8 mouse cellular contexts compared by ENCODE assay signal in the genomic region with DNA sequence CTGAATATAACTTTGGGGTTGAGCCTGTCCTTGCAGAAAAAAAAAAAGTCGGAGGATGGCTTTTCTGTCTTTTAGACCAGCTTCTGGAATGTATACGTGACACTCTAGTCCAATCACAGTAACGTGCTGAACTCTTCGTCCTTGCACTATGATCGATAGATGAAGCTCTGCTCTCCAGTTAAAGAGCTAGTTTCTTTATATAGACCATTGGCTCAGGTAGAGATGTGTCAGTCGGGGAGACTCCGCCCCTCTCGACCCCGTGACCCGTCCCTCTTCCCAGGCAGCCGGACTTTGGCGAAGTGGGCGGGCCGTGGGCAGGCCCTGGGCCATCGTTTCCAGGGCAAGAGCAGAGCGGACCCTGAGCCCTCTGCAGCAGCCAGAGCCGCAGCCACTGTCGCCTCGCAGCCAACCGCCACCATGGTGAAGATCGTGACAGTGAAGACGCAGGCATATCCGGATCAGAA. TPM values are rescaled to one million over a fixed set of nuclear protein-coding genes. Genes with fewer than 3 reads are reported as not detected.
A peak's percentile ranks its signal among the peaks of the same experiment; 100 is the strongest.
DNase-seq lines count a peak whose midpoint lies in the region; ATAC-seq and TF ChIP-seq lines count a peak whose summit lies in the region.

Gene Pgm1, plus strand, starts transcription at position 266 of the 464 bp plus-strand sequence.

- TF ChIP-seq CTCF in intestine, postnatal 0 days (IDR thresholded peaks at IDR 0.05; ENCODE audit: low read depth), result no peak

- no peaks in the 10 kb centered on the region; the same call in 1 of the 2 replicates for H3K4me1 ChIP-seq in intestine, postnatal 0 days (replicated peaks; ENCODE audit: control insufficient read depth, insufficient read depth, low read length)

- no peaks in the 10 kb centered on the region for H3K36me3 ChIP-seq in intestine, postnatal 0 days (ENCODE audit: control insufficient read depth, insufficient read depth)

- peak; percentile 90 for ATAC-seq in intestine, postnatal 0 days
- ATAC-seq in megakaryocyte-erythroid progenitor cell, adult 5-6 weeks (replicated peaks; ENCODE audit: low FRiP score, low TSS enrichment, poor library complexity, severe bottlenecking), result peak; percentile 83

- no peaks in the 10 kb centered on the region for H3K9me3 ChIP-seq in intestine, postnatal 0 days (ENCODE audit: control insufficient read depth)

- peak within 1 kb of the TSS; percentile 76 for H3K4me3 ChIP-seq in intestine, postnatal 0 days (ENCODE audit: low read depth, low read length)

- peak within 1 kb of the TSS; percentile 94 for H3K27ac ChIP-seq in intestine, postnatal 0 days (ENCODE audit: low read depth, low read length)

- H3K9ac ChIP-seq in intestine, postnatal 0 days (ENCODE audit: low read depth, low read length), result peak within 1 kb of the TSS; percentile 66

- intact Hi-C loops in left cerebral cortex, postnatal 25 days (cut with DNase I), result no loop called here

- H3K27me3 ChIP-seq in intestine, postnatal 0 days (replicated peaks; ENCODE audit: control insufficient read depth, insufficient read depth, low read length), result no peaks in the 10 kb centered on the region

- 1% methylated on average over 23 of the region's 23 CpGs for WGBS in intestine, postnatal 0 days

- H3K4me2 ChIP-seq in intestine, postnatal 0 days (replicated peaks; ENCODE audit: low read depth), result peak within 1 kb of the TSS; percentile 86

- peak; percentile 84 for DNase-seq in right cerebral cortex, adult 18-20 months
- no peak for DNase-seq in right cerebral cortex, postnatal 25 days
- peak; percentile 83 for DNase-seq in embryo, embryonic 11 days
- peak; percentile 99 for DNase-seq in heart, adult 11 months
- peak; percentile 70 to 71 for DNase-seq in left cerebral cortex, postnatal 25 days (ENCODE audit: low spot score in 2 of 2)
- peak; percentile 37 to 47 for DNase-seq in spleen, postnatal 14 days (ENCODE audit: low spot score in 2 of 2)

RNA-seq across cellular contexts. Expression of gene Pgm1, which starts in this region (rescaled TPM):
- 139 and 143 TPM in 2 replicates for polyA plus RNA-seq in intestine, postnatal 0 days (2015; fragmentation: Nextera tagmentation; extraction: Ambion mirVana)
- total RNA-seq in left cerebral cortex, postnatal 25 days (2021), result 10 to 100 TPM; 50.4 to 52.2 TPM
- total RNA-seq in megakaryocyte-erythroid progenitor cell, adult 5-6 weeks (2014; fragmentation: Nextera tagmentation), result 2.2 and 4.1 TPM in 2 replicates
- 7.2 and 8.3 TPM in 2 replicates for total RNA-seq in megakaryocyte-erythroid progenitor cell, adult 5-6 weeks (2017)

Comparison
In these comparisons a context has a peak if more than half of its experiments do, and no peak if none do; other contexts are left out.
1. RNA of gene Pgm1 (total RNA-seq): 50.4 to 52.2 TPM in left cerebral cortex, postnatal 25 days; 2.2 to 8.3 TPM in megakaryocyte-erythroid progenitor cell, adult 5-6 weeks; every median in the first group is over 4 times any median in the second.